Mouse (Mus musculus) G1E-ER4 (cell line): ENCODE measurements around the gene Ift57. TPM values are rescaled to one million over a fixed set of nuclear protein-coding genes. Genes with fewer than 3 reads are reported as not detected.

Experiments used
- GATA1 ChIP-seq: IDR thresholded peaks from one replicate; pipeline ENCODE4 v1.8.0; 2012; ENCODE audit warnings: low read length, inconsistent platforms
- polyA plus RNA-seq: library from polyadenylated mRNA; stranded (reverse); fragments of >175 nt; gene quantifications from 2 replicates; pipeline ENCODE4 v1.2.3, GENCODE M21; 2012

Ift57 gene
- polyA plus RNA-seq, 1 experiment = 28.4 TPM

GRCm38 (mm10) chr16:49800996-49801395 lies 102.0 kb downstream of the Ift57 start:
- TF ChIP-seq GATA1 = no peak

- no peak for TF ChIP-seq GATA1
Measured at GRCm38 (mm10) chr16:49801399-49801798, 102.4 kb downstream of the Ift57 start.

DNA sequence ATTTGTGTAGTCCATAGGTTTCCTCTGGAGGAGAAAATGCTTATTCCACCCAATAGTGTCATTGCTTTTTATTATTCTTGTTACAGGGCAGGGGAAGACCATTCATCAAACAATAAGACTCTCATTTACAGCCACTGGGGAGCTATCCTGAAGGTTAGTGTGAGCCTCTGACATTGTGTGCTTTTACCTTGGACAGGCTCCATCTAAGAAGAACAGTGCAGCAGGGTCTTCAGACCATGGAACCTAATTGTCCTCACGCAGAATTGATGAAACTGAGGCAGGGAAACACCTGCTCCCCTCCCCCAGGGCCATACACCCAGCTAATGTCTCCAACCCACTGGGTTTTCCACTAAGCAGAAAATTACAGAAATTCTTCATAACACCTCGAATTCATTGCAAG lies 104.0 kb downstream of the Ift57 start:
- TF ChIP-seq GATA1 = no peak

DNA sequence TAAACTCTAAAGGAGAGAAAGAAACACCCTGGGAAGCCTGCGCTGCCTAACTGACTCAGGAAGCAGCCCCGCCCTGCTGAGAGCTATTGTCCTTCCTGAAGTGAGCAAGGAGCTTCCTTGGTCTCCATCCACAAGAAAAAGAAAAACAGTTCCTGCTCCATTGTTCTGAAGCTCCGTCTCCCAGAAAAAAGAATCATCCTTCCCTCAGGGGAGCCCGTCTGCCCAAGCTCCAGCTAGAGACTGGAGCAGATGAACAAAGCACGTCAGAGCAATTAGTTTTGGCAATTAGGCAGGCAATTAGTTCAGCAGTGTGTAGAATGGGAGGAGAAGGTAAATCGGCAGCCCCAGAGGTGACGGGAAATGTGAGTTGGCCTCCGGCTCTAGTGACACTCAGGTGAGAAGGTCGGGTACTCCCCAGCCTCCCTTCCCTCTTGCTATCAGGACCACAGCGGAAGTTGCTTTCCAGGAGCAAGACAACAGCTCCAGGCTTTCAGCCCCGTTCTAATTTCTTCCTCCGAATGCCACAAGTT lies 105.0 kb downstream of the Ift57 start:
- no peak for TF ChIP-seq GATA1

GRCm38 (mm10) chr16:49806920-49807319 lies 107.9 kb downstream of the Ift57 start:
- TF ChIP-seq GATA1 = no peak

DNA sequence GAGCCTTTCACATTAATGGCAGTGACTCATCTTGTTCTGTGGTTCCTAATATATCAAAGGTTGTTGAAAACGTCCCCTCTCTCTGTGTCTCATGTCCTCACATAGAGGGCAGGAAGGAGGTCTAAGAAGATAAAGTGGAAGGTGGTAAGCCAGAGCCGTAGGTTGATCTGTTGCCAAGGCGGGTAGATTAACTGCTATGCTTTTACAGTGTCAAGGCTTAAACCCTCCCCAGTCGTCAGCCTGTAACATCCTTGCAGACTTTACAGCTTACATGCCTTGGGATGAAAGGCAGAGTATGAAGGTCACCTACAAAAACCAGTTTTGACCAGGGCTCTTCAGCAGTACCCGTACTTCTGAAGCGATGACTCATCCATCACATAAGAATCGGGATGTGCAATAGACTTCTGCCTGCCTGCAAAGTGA lies 108.4 kb downstream of the Ift57 start:
- TF ChIP-seq GATA1 = no peak

- no peak for TF ChIP-seq GATA1
Measured at GRCm38 (mm10) chr16:49807862-49808430, 108.9 kb downstream of the Ift57 start.

GRCm38 (mm10) chr16:49811897-49812296 lies 112.9 kb downstream of the Ift57 start:
- no peak for TF ChIP-seq GATA1

GRCm38 (mm10) chr16:49812821-49813616 lies 114.0 kb downstream of the Ift57 start:
- TF ChIP-seq GATA1 = no peak

DNA sequence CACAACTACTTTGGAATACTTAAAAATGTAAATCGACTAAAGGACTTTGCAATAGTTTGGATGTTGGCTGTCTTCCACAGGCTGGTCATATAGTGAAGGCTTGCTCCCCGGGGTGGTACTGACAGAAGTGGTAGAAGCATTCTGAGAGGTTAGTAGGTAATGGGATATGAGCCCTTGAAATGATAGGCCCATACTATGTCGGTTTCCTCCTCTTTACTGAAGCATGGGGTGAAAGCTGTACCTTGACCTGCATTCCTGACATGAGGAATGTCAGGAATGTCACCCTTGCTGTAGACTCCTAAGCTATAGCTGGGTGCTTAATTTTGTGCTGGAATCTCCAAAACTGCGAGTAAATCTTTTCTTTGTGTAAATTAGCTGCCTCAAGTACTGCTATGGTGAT lies 115.4 kb downstream of the Ift57 start:
- TF ChIP-seq GATA1 = no peak

Other genes with a start within 250 kb of the Ift57 start
- 111 and 150 TPM in 2 replicates for gene Cd47, start 101.3 kb downstream of the Ift57 start, polyA plus RNA-seq